Mouse (Mus musculus) heart, adult 9 months (tissue): ENCODE measurements around the gene Gm49380.

ENCODE experiments used
- DNase-seq, 2 experiments: peaks; one replicate each; pipeline ENCODE4 v3.0.0; 2022; ENCODE audit warnings: low spot score in 2 of 2

Gm49380 gene

DNA sequence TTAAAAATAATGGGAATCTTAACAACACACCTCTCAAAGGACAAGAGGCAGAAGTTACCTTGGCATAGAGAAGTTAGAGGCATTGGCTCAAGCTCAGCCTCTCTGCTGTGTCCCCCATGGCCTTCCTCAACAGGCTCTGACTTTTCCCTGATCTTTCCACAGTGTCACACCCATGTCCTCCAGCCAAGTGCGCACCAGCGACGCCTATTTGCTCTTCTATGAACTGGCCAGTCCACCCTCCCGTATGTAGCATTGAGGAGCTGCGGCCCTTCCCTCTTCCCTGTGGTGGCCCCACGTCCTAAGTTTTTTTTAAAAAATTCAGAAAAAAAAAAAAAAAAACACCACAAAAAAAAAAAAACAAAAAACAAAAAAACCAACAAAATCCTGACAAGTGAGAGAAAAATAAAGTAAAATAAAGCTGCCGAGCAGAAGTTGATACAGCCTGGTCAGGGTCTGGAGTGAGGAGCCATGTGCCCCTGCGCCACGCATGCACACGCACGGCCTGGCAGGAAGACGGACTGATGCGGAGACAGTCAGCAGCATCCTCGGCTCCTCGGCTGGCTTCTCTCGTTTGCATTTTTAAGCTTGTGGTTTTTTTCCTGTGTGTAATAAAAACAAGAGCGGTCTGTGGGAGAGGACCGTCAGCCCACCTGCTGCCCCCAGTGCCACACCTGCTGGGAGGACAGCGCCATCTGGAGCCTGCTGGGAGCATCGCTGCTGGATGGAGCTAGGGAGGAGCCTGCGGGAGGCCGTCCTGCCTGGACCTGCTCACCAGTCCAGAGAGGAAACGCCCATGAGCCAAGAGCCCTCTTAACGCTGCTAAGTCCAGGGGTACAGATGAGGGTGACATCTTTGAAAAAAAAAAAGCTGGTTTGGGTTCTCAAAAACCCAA lies 19.4 kb downstream of the Gm49380 start:
- peak; percentile 65 to 67 for DNase-seq

DNA sequence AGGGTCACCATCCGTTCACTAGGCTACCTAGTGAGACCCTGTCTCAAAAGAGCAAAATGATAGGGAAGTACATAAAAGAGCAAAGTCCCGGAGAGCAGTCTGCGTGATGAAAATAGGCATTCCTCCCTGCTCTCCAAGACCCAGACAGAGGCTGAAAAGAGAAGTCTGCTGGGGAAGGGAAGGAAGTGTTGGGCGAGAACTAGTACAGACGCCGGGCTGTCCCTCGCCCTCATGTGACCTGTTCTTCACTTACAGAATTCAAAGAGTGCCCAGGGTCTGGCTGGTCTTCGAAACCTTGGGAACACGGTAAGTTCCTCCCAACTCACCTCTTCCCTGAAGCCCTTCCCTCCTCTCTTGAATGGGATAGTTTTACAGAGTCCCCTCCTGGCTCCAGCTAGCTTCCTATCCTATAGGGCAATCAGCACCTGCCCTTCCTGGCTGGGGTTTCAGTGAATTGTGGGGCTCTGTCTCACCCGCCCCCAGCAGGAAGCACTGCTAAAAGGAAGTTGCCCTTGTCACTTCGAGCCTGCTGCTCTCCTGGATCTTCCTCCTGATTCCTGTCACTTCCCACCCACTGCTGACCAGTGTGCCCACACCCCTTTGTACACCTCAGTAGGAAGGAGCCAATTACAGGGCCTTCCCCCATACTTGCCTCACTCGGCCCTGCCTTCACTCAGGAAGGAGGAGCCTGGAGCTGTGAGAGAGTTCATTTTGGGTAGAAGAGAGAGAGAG lies 24.3 kb downstream of the Gm49380 start:
- peak in 1 of 2 experiments; percentile 42 for DNase-seq

GRCm38 (mm10) chr9:44087761-44088455 lies 25.4 kb downstream of the Gm49380 start:
- peak; percentile 75 for DNase-seq

DNA sequence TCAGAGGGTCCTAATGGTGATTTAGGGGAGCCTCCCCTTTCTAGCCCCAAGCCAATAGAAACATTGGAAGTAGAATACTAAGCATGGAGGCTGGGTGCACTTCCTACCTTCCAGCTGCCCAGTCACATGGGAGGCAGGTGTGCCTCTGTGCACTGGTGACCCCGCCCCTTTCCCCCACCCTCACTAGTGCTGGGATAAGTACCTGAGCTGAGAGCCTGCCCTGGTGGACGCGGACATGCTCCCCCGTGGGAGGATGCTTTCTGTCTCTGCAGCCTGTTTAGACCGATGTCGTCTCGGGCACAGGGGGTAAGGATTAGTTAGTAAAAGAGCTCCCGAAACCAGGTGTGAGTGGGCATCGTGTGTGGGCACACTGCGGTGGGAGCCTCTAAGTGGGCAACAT lies 26.3 kb downstream of the Gm49380 start:
- no peak for DNase-seq

DNA sequence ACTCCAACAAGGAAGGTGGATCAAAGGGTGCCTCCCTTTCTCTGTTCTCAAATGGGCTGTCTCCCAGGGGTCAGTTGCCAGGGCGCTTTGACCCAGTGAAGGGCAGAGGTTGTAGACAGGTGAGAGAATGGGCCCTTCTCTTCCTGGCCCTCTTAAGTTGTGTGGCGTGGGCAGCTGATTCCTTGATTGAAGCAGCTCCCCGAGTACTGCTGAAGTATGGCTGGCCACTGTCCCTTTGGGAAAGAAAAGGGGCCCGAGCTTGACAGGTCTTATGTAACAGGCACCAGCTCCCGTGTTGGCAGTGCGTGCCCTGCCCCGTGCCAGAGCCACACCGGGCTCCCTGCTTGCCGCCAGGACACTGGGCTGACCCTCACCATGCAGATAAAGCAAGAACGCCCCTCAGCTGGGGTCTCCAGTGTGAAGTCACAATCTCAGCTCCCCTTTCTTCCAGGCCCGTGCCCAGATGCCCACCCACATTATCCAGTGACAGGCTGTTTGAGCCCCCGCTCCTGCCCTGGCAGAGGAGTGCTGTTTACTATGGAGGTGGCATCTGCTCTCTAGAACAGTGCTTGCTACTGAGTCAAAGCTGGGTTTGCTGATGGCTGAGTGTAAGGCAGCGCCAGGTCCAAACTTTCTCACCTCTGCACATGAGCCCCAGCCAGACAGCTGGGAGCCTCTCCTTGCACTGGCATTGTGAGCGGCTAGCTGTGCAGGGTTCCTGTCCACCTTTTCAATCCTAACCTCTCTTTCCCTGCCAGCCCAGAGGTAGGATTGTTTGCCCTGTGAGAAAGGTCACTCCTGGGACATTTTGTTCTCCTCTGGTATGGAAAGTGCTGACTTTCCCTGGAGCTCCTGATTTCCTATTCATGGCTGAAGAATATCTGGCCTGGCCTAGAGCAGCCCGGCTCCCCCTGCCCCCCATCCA lies 27.3 kb downstream of the Gm49380 start:
- DNase-seq, result peak; percentile 85 to 86

DNA sequence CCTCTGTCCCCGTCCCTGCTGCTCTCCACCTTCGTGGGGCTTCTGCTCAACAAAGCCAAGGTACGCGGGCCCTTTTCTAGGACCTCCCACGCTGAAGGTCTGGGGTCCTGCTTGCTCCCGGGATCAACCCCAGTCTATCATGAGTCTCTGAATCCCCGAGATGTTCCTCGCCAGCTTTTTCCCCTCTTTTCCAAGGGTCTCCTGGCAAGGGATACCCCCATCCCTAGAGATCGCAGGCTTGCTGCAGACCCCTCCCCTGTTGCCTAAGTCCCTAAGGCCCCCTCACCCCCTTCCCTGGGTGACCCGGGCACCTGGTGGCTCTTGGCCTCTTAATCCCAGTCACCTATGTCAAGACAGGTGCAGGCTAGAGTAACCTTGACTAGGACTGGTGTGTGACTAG lies 28.0 kb downstream of the Gm49380 start:
- no peak for DNase-seq

DNA sequence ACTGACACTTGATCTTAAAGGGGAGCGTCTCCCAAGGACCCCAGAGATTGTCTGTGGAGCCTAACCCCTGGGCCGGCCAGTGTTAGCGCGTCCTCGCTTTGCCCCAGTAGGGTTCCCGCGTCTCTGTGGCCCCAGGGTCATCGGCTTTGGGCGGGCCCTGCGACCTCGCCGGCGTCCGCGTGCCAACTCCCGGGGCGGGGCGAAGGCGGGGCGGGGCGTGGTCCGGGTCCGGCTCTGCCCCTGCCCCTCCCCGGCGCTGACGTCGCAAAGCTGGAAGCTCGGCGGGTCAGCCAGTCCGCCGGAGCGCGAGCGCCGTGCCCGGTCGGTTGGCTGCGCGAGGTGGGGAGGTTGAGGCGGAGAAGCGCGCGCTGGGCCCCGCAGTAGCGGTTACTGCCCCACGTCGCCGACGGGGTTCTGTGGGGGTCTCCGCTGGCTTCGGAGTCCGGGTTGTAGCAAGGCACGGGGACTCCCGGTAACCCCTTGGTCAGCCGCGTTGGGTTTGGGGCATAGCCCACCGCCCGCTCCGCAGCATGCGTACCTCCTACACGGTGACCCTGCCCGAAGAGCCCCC lies 28.6 kb downstream of the Gm49380 start:
- DNase-seq, result peak; percentile 93 to 95

GRCm38 (mm10) chr9:44084236-44084635 lies 29.1 kb downstream of the Gm49380 start:
- DNase-seq, result no peak

DNA sequence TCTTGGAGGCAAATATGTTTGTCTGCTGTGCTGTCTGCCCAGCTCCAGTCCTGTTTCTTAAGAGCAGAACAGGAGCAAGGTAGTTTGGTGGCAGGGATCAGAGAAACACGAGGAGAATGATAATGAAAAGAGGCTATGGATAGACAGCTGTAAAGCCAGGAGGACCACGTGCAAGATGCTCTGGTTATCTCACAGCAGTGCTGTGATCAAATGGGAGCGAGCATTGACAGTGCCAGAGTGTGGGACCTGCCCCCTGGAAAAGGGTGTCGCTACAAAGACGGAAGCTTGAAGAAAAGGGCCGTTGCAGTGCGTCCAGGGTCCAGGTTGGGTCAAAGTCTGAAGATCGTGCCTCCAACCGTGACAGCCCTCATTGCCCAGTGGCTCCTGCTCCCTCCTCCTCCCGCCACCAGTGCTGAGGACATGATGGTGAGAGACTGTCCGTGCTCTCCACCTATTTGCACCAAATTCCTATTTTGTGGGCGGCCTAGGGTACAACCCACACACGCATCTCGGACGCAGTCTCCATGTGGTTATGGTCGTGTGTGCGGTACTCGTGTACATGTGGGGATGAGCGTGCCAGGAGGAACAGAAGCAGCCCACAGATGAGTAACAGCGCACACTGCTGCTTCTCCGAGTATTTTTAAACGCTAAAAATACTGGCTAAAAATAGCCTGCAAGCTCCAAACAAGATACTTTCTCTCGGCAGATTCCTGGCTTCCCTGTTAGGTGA lies 29.7 kb downstream of the Gm49380 start:
- DNase-seq, result peak in 1 of 2 experiments; percentile 63

GRCm38 (mm10) chr9:44082266-44082665 lies 31.0 kb downstream of the Gm49380 start:
- DNase-seq, result no peak

GRCm38 (mm10) chr9:44081581-44081980 lies 31.7 kb downstream of the Gm49380 start:
- no peak for DNase-seq

GRCm38 (mm10) chr9:44080953-44081352 lies 32.3 kb downstream of the Gm49380 start:
- DNase-seq, result no peak

- DNase-seq, result no peak
These were observed 33.1 kb downstream of the Gm49380 start for GRCm38 (mm10) chr9:44079997-44080780.

DNA sequence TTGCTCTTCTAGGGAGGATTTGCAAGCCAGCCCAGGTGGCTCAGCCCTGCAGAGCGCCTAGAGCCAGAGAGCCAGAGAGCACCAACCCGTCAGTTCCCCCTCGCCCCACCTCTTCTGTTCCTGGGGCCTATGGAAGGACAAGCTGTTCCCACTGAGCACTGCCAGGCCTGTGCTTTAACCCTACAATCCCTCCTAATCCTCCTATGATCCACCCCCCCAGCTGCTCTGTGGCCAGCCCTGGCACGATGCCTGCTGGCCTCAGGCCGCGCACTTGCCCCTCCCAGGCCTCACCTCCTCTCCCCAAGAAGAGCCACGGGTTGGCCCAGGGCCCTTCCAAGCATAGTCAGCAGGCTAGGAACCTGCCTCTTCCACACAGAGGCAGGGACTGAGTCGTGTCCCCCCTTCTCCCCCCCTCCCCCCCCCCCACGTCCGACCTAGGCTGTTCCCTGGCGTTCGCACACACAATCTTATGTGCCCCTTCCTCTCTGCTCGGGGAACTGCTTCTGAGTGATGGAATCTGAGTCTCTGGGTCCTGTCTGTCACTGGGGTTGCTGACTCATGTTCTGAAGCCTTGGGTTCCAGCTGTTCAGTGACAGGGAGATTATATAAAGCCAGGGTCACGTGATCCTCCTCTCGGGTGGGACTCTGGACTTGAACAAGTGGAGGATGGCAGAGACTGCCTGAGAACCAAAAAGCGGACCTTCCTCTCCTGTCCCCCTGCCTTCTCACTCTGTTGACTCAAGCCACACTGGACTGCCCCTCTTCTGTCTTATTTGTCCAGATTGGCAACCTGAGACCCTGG lies 34.1 kb downstream of the Gm49380 start:
- DNase-seq, result peak; percentile 90 to 91

DNA sequence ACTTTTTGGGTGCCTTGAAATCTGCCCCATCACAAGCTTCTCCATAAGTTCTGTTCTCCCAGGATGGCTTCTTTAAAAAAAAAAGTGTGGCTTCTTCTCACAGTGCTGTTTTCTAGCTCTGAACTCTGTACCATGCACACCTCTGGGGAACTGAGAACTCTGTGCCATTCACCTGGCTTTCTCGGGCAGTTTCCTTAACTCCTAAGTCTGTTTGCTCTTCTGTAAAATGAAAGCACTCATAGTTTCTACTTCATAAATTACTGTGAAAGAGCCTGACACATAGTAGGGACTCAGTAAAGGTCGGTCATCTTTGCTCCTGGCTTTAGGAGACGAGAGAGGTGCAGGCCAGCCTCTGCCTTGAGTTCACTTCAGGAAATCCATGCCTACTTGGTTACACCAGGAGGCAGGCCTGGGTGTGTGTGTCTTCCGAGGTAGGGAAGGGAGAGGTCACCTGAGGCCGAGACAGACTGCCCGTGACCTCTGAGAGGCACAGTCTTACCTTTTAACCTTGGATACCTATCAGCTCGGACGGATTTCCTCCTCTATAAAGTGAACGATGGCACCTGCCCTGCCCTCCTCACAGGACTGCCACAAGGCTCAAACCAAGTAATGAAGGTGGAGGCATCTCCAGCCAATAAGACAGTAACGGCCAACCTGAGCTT lies 35.0 kb downstream of the Gm49380 start:
- DNase-seq, result no peak

- DNase-seq, result no peak
These were observed 35.9 kb downstream of the Gm49380 start for GRCm38 (mm10) chr9:44077266-44077910.

GRCm38 (mm10) chr9:44076764-44077120 lies 36.6 kb downstream of the Gm49380 start:
- DNase-seq, result peak in 1 of 2 experiments; percentile 78
